Mouse (Mus musculus) lung, postnatal 4 days (tissue): Measurements from ENCODE around the gene Gm12216.
A peak's percentile ranks its signal among the peaks of the same experiment; 100 is the strongest.
"Not testable (repeated sequence)": the region's sequence is repeated elsewhere in the genome, so short reads cannot be mapped to it uniquely, and the experiment has no call there.

Source experiments
- DNase-seq, 2 experiments: peaks; one replicate each; pipeline ENCODE4 v3.0.0; 2021

The Gm12216 gene

GRCm38 (mm10) chr11:53858761-53859580 lies at the start of gene Gm12216:
Gene Gm12216 (minus strand): TSS chr11:53859256.
- DNase-seq: peak; percentile 64 to 74

DNA sequence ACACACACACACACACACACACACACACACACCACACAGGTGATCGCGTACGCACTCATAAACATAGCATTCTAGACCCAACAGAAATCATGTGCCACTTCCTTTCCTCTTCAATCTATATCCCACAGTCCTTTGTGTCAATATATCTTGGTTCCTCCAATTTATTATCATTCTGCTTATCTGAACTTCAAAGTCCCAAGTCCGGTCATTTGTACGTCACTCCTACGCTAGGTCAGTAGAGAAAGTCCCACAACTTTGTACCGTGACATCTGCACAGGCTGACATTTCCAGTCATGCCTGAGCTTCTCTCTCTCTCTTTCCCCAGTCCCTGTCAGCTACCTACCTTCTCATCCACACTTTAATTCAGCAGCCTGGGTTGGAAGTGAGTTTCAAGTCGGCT lies 49.6 kb upstream of the Gm12216 start:
- no peak for DNase-seq

DNA sequence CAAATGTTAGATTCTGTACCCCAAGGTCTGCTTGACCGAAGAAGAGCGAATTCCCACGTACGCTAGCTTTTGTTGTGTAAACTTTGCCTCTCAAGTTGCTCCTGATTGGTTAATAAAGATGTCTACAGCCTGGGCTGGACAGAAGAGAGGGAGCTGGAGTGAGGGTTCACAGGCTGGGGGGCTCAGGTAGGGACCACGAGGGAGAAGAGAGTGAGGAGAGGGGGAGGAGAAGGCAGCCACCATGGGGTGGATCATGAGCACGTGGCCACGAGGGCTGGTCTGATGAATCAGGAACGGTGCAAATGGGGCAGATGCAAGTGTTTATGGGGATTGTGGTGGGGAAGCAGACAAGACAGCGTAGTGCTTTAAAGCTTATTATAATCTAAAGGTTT lies 45.5 kb upstream of the Gm12216 start:
- DNase-seq: no peak

- DNase-seq: peak; percentile 64 to 84
These were observed 44.9 kb upstream of the Gm12216 start for GRCm38 (mm10) chr11:53903781-53904533.

DNA sequence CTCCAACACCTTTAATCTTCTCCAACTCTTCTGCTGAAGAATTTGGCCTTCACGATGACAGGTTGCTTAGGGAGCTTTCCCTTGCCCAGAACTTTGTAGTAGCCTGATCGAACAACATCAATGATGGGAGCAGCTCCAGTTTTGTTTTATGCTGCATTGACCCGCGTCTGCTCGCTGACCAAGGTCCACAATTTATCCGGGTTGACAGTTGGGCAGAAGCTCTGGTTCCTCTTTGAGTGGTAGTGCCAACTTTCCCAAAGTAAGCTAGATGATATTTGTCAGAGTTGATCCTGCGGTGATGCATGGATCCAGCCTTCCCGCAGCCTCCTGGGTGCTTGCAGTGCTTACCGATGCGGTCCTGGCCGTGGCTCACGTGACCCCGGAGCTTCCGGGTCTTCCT lies 43.7 kb upstream of the Gm12216 start:
- no peak for DNase-seq

DNA sequence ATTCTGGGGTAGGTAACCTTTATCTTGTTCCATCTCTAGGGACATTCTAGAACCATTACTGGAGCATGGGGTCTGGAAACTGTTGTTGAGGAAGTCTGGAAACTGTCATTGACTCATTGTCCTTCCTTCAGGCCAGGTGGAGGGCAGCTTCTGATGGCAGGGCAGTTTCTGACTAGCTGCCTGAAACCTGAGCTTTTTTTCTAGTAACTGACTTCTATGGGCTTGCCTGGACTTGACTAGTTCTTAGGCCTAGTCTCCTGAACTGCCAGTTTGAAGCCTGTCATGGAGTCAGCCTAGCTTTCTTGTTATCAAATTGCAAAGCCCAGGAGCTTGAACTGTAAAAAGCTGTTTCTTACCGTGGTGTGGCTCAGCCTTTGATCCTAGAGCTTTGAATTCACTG lies 41.9 kb upstream of the Gm12216 start:
- DNase-seq: no peak

DNA sequence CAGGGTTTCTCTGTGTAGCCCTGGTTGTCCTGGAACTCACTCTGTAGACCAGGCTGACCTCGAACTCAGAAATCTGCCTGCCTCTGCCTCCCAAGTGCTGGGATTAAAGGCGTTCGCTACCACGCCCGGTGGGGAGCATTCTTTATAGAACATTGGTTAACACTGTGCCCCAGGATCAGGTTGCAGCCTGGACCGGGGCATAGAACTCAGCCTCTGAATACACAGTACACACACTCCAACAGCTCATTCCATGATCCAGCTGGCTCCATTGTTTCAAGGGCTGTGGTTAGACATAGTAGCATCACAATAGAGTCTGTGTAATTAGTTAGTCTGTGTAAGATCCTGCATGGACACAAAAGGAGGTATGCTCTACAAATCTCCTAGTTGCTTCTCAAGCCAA lies 40.9 kb upstream of the Gm12216 start:
- DNase-seq: no peak

DNA sequence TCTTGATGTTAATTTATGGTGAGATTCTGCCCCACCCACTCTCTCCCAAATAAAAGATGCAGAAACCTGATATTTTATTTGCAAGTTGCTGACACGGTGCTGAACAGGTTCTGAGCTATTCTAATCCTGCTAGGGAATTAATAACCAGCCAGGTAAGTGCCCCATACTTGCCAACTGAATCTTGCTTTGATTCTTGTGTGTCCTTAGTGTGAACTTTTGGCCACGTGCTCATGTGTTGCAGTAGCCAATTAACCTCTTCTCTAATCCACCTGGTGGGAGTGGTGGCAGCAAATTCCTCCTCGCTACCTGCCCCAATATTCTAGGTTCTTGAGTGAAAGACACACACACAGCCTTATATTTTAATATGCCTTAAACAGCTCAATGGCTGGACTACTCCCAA lies 39.9 kb upstream of the Gm12216 start:
- DNase-seq: no peak

- no peak for DNase-seq
These were observed 37.9 kb upstream of the Gm12216 start for GRCm38 (mm10) chr11:53896935-53897334.

DNA sequence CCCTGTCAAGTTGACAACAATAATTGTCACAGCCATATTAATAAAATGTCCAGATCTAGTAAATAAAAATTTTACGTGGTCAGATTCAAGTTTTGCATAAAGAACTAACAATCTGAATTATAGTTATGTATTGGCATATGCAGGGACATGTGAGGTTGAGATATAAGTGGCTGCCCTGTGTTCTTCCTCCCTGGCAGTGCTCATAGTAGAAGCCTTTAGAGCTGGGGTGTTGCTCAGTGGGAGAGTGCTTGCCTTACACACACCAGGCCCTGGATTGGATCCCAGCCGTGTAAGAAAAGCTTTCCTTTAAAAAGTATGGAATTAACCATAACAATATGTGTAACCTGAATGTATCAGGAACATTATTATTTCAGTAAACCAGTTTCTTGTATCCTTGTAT lies 34.4 kb upstream of the Gm12216 start:
- no peak for DNase-seq

DNA sequence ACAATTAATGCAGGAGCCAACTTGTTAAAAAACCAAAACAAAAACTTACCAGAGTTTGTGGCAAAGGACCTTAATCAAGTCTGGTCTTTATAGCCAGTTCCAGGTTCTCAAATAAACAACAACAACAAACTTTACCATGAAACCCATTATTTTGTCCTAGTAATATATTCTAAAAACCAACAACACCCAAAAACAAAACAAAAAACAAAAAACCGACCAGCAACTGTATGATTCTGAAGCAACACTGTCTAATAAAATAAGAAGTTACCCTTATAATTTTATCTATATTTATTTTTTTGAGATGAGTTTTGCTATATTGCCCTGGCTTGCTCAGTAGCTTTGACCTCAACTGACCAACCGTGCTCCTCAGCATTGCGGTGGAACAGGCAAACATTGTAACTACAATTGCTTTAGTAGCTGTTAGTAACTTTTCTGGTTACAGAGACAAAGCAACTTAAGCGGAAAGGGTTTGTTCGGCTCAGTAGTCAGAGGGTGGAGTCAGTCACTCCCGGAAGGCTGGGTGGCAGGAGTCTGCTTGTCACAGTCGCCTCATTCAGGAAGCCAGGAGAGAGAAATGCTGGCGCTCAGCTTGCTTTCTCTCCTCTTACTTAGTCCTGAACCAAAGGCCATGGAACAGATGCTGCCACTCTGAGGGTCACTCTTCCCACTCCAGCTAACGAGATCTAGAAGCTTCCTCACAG lies 33.8 kb upstream of the Gm12216 start:
- DNase-seq: peak; percentile 26 to 37

- DNase-seq: peak; percentile 99
These were observed 32.7 kb upstream of the Gm12216 start, which contains the start of gene Slc22a5 for GRCm38 (mm10) chr11:53891505-53892451. Gene Slc22a5 (minus strand): TSS chr11:53891660.

GRCm38 (mm10) chr11:53890906-53891504 lies 31.9 kb upstream of the Gm12216 start:
- DNase-seq: no peak

DNA sequence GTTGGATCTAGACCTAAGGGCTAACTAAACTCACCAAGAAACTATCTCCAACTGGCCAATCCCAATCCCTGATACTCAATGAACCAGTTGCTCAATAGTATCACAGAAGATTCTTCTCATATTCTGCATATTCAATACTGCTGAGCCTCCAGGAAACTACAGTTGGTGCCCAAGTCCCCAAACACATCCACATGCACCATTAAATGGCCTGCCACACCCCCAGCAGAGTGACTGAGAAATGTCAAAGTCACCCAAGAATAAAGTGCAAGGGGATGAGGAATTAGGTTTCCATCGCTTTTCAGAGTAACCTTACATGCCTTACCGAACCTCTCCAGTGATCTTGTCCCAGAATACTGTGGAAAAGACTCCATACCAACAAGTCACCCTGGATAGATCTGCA lies 31.2 kb upstream of the Gm12216 start:
- no peak for DNase-seq

DNA sequence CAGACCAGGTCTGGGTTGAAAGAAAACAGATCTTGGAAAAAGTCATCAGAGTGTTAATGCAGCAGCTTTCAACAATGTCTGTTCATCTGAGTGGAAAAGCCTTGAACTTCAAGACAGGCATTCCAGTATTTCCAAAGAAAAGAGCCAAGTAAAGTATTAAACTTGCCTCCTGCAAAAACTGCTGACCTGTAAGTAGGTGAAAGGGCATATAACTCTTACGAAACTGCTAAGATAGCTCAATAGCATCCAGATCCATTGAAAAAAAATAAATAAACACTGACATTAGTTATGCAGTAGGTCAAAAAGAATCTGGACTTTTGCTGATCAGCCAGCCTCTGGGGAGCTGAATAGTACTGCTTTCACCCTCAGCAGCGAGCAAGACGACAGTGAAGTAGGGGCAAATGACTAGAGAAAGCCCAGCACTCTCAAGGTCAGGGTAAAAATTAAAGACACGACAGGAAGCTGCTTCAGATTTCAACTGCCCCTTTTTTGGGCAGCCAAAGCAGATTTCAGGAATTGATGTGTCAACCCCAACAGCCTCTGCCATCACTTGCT lies 30.1 kb upstream of the Gm12216 start:
- DNase-seq: no peak

DNA sequence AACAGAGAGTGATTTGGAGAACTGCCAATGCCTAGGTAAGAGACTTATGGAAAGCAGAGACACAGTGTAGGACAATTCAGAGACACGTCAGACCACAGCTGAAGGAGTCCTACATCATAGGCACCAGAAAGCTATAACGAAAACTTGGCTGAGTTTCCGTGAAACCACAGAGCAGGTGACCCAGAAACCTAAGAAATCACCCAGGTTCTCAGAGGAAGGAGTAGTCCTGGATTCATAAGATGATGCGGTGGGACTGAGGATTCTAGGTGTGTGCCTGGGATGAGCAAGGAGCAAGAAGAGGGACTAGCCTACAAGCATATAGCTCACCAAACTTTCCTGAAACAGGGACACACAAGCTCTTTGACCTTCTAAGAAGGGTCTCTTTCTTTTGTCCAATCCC lies 29.2 kb upstream of the Gm12216 start:
- no peak for DNase-seq

GRCm38 (mm10) chr11:53883287-53883686 lies 24.2 kb upstream of the Gm12216 start:
- no peak for DNase-seq

- DNase-seq: not testable (repeated sequence)
These were observed 19.0 kb upstream of the Gm12216 start for GRCm38 (mm10) chr11:53878096-53878495.

- DNase-seq: no peak
These were observed 17.4 kb upstream of the Gm12216 start for GRCm38 (mm10) chr11:53876488-53876887.

GRCm38 (mm10) chr11:53874706-53875105 lies 15.7 kb upstream of the Gm12216 start:
- peak in 1 of 2 experiments; percentile 31 for DNase-seq

DNA sequence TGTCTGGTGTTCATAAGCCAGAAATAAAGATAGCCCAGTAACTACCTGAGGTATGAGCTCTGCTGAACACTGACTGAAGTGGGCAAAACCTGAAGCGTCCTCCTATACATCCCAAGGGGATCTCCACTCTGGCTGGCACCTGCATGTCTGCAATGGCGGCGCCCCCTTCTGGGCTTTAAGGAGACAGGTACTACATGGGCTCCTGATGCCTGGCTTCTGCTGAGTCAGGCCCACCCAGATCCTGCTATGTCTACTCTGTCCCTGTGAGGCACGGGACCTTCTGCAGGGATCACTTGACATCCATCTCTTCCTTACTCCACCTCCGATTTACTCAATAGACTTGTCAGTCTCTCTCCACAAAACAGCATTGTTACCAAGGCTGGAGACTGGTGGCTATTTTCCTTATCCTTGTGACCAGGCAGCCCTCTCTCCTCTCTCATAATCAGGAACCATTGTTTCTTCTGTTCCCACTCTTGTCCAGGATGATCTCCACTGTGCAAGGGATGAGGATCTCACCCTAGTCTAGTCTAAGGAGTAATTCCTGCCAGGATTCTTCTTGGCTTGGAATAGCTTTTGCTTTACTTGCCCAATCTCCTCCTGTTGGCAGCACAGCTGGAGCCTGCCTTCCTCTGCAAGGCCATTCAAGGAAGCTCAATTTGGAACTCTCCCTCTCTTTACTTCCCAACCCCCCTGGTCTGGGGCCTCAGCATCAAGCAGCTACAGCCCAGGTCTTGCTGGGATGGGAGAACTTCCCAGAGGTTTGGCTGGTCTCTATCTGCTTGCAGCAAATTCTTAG lies 15.1 kb upstream of the Gm12216 start:
- not testable (repeated sequence) for DNase-seq
